Comparison of ENCODE assay signal across 13 mouse cellular contexts in the genomic region with DNA sequence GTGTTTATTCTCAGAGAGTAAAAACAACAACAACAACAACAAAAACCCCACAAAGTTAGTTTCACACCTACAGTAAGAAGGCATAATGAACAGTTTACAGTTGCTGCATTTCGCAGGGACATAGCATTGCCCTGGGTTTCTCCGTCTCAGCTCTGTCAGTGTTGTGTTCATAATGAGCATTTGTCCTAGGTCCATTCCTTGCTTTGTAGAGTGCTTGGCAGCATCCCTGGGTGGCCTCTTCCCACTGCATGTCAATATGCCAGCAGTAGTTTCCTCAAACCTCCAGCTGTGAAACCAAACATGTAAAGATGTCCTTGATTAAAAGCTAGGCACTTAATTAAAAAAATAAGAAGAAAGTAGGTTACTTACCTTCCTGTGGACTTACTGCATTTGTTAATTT.
"Had no signal": no experiment of that assay in that cellular context is flagged by ENCODE, and none has a peak within 500 bp of the region (broad histone marks: within the 10 kb centered on the region; RNA-seq: fewer than 3 reads in every experiment).

No protein-coding gene starts in this region.

- H3K9me3 ChIP-seq: limb, embryonic 15.5 days; liver, embryonic 12.5 days; midbrain, embryonic 10.5 days; neural tube, embryonic 12.5 days had no signal

- H3K36me3 ChIP-seq: limb, embryonic 15.5 days; midbrain, embryonic 10.5 days; neural tube, embryonic 12.5 days had no signal

- H3K4me2 ChIP-seq: limb, embryonic 15.5 days; liver, embryonic 12.5 days; neural tube, embryonic 12.5 days had no signal

- H3K9ac ChIP-seq: limb, embryonic 15.5 days; liver, embryonic 12.5 days; neural tube, embryonic 12.5 days had no signal

- DNase-seq: kidney, adult 2 months; kidney, postnatal 36 days; lung, adult 18-20 months; lung, postnatal 4 days; midbrain, embryonic 14.5 days; right cerebral cortex, postnatal 25 days; thymus, postnatal 4 days had no signal

- H3K27me3 ChIP-seq: limb, embryonic 15.5 days; liver, embryonic 12.5 days; neural tube, embryonic 12.5 days had no signal

- H3K4me3 ChIP-seq: limb, embryonic 15.5 days; liver, embryonic 12.5 days; midbrain, embryonic 10.5 days; neural tube, embryonic 12.5 days had no signal

- H3K27ac ChIP-seq: limb, embryonic 15.5 days; liver, embryonic 12.5 days; midbrain, embryonic 10.5 days; neural tube, embryonic 12.5 days; stomach, postnatal 0 days had no signal

- ATAC-seq: liver, embryonic 12.5 days; lung, postnatal 0 days had no signal
